Mouse (Mus musculus): ENCODE data around the gene Wfdc17. TPM values are rescaled to one million over a fixed set of nuclear protein-coding genes. Genes with fewer than 3 reads are reported as not detected.

Gene Wfdc17
- total RNA-seq, 1 experiment: not detected

DNA sequence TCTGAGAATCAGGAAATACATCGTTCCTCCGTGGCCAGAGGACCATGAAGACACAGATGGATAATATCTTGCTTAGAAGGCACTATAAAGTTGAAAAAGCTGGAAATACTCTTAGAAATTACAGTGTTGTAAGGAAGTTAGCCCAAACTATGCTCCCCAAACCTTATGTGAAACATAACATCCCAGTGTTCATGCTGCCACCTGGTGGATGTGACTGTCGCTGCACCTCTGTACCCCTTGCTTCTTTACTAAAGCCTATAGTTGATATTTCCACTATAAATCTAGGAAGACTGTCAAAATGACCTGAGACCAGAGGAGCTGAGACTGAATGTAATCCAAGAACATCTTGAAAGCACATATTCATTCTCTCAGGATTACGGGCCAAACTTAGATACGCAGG is 35.5 kb downstream of the Wfdc17 start:
- Histone ChIP-seq H3K27ac (ENCODE audit: insufficient read depth, low read depth, low read length, poor library complexity, severe bottlenecking) (no peak overlapping the region), H3K4me1 (ENCODE audit: control insufficient read depth in 2 of 2, insufficient read depth in 2 of 2, low read length in 2 of 2, poor library complexity in 1 of 2) (no peaks in the 10 kb centered on the region), H3K36me3 (ENCODE audit: control insufficient read depth, insufficient read depth, low read length, poor library complexity, severe bottlenecking) (no peaks in the 10 kb centered on the region), H3K9ac (ENCODE audit: insufficient read depth, low read depth, low read length, poor library complexity, severe bottlenecking) (no peak overlapping the region), H3K4me3 (ENCODE audit: insufficient read depth in 1 of 2, low read depth in 1 of 2, low read length in 2 of 2, poor library complexity in 1 of 2, severe bottlenecking in 1 of 2) (no peak overlapping the region), H3K9me3 (ENCODE audit: control insufficient read depth, insufficient read depth, low read depth, low read length) (no peaks in the 10 kb centered on the region)
- peak; percentile 50 for DNase-seq (ENCODE audit: low read depth, low spot score)
- in situ Hi-C loops (cut with MboI; ENCODE audit: low sequenced_read_pairs in 2 of 2, unreplicated experiment in 2 of 2): loop anchor here in 1 of 2 experiments (25.0 kb wide), 1 partner anchor 177 kb away; no protein-coding TSS in a partner anchor
- no peak for TF ChIP-seq ZNF384 (IDR thresholded peaks at IDR 0.05; ENCODE audit: low read depth, low read length)
- TF ChIP-seq CHD2 (IDR thresholded peaks at IDR 0.05; ENCODE audit: low read depth, low read length): no peak
- TF ChIP-seq HCFC1 (IDR thresholded peaks at IDR 0.05; ENCODE audit: borderline replicate concordance, insufficient read depth, low read length): no peak
- TF ChIP-seq ZC3H11A (IDR thresholded peaks at IDR 0.05; ENCODE audit: borderline replicate concordance, low read depth, low read length): peak; percentile 91
- no peak for TF ChIP-seq MAFK (IDR thresholded peaks at IDR 0.05; ENCODE audit: insufficient read depth, low read depth, low read length)

DNA sequence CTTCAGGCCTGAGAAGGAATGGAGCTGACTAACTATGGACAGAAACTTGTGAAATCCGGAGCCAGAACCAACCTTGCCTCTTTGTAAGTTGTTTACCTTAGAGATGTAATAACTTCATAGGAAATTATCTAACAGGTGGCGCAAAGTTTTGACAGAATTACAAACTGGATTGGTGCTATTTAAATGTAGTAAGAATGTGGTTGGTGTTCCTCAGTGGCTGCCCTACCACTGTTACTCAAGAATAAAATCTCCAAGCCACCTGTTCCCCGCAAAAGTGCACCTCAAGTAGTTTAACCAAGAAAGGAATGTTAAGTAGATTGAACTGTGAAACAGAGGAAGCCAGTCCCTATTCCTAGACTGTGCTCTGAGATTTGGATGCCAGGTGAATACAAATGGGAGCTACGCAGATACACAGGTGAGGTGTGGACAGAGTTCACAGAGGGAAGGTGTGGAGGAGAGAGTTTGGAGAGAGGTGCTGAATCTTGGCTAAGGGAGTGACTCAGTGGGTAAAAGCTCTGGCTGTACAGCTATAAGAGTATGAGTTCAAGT is 36.7 kb downstream of the Wfdc17 start:
- Histone ChIP-seq H3K36me3 (ENCODE audit: control insufficient read depth, insufficient read depth, low read length, poor library complexity, severe bottlenecking) (no peaks in the 10 kb centered on the region), H3K9ac (ENCODE audit: insufficient read depth, low read depth, low read length, poor library complexity, severe bottlenecking) (no peak overlapping the region), H3K4me3 (ENCODE audit: insufficient read depth in 1 of 2, low read depth in 1 of 2, low read length in 2 of 2, poor library complexity in 1 of 2, severe bottlenecking in 1 of 2) (no peak overlapping the region), H3K9me3 (ENCODE audit: control insufficient read depth, insufficient read depth, low read depth, low read length) (no peaks in the 10 kb centered on the region), H3K27ac (ENCODE audit: insufficient read depth, low read depth, low read length, poor library complexity, severe bottlenecking) (no peak overlapping the region), H3K4me1 (ENCODE audit: control insufficient read depth in 2 of 2, insufficient read depth in 2 of 2, low read length in 2 of 2, poor library complexity in 1 of 2) (no peaks in the 10 kb centered on the region)
- no peak for DNase-seq (ENCODE audit: low read depth, low spot score)
- in situ Hi-C loops (cut with MboI; ENCODE audit: low sequenced_read_pairs in 2 of 2, unreplicated experiment in 2 of 2): loop anchor here in 1 of 2 experiments (25.0 kb wide), 1 partner anchor 178 kb away; no protein-coding TSS in a partner anchor
- TF ChIP-seq MAFK (IDR thresholded peaks at IDR 0.05; ENCODE audit: insufficient read depth, low read depth, low read length) (no peak), ZNF384 (IDR thresholded peaks at IDR 0.05; ENCODE audit: low read depth, low read length) (no peak), CHD2 (IDR thresholded peaks at IDR 0.05; ENCODE audit: low read depth, low read length) (no peak), ZC3H11A (IDR thresholded peaks at IDR 0.05; ENCODE audit: borderline replicate concordance, low read depth, low read length) (no peak), HCFC1 (IDR thresholded peaks at IDR 0.05; ENCODE audit: borderline replicate concordance, insufficient read depth, low read length) (no peak)

DNA sequence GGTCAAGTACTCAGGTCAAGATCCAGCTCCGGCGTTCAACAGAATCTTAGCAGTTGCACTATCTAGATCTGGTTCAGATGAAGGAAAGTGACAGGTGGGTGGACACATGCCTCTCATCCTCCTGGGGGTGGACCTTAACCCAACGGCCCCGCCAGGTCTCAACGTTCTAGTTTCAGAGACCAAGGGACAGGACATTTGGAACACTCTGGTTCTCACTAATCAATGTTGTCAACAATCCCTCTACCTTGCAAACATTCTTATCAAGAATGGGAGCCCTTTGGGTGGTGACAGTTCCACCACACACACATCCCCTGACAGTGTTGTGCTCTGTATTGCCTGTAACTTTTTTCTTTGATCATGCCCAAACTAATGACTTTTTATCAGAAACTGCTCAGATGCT is 38.0 kb downstream of the Wfdc17 start:
- no peak for DNase-seq (ENCODE audit: low read depth, low spot score)
- no peak overlapping the region for H3K4me3 ChIP-seq (ENCODE audit: insufficient read depth in 1 of 2, low read depth in 1 of 2, low read length in 2 of 2, poor library complexity in 1 of 2, severe bottlenecking in 1 of 2)
- TF ChIP-seq MAFK (IDR thresholded peaks at IDR 0.05; ENCODE audit: insufficient read depth, low read depth, low read length) (no peak), ZC3H11A (IDR thresholded peaks at IDR 0.05; ENCODE audit: borderline replicate concordance, low read depth, low read length) (no peak), HCFC1 (IDR thresholded peaks at IDR 0.05; ENCODE audit: borderline replicate concordance, insufficient read depth, low read length) (no peak), ZNF384 (IDR thresholded peaks at IDR 0.05; ENCODE audit: low read depth, low read length) (no peak), CHD2 (IDR thresholded peaks at IDR 0.05; ENCODE audit: low read depth, low read length) (no peak)
- no peaks in the 10 kb centered on the region for H3K4me1 ChIP-seq (ENCODE audit: control insufficient read depth in 2 of 2, insufficient read depth in 2 of 2, low read length in 2 of 2, poor library complexity in 1 of 2)
- H3K27ac ChIP-seq (ENCODE audit: insufficient read depth, low read depth, low read length, poor library complexity, severe bottlenecking): no peak overlapping the region
- H3K36me3 ChIP-seq (ENCODE audit: control insufficient read depth, insufficient read depth, low read length, poor library complexity, severe bottlenecking): no peaks in the 10 kb centered on the region
- in situ Hi-C loops (cut with MboI; ENCODE audit: low sequenced_read_pairs in 2 of 2, unreplicated experiment in 2 of 2): loop anchor here in 1 of 2 experiments (25.0 kb wide), 1 partner anchor 180 kb away; no protein-coding TSS in a partner anchor
- no peak overlapping the region for H3K9ac ChIP-seq (ENCODE audit: insufficient read depth, low read depth, low read length, poor library complexity, severe bottlenecking)
- H3K9me3 ChIP-seq (ENCODE audit: control insufficient read depth, insufficient read depth, low read depth, low read length): no peaks in the 10 kb centered on the region

DNA sequence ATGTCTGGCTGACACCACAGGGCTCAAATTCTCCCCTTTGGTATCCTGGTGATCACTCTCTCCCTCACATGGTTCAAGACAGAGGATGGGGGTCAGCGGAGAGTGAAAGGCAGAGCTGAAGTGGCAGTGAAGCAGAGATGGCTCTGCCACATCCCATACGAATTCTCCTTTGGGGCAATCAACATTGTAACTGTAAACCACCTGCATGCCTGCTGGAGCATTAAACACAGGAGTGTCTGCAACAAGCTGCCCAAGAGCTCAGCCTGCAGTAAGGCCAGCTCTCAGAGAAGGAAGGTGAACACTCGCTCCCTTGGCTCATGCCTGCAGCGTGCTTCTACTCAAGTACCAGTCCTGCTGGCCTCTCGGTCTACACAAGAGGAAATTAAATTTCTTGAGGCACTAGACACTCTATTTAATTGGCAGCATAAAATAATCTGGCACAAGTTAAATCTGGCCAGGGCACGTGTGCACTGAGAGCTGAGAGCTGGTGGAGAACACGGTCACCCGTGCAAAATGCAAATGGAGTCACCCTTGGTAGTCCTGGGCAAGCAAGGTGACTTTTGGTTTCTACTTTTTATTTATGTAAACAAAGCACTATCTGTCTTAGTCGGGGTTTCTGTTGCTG is 39.1 kb downstream of the Wfdc17 start:
- Histone ChIP-seq H3K4me1 (ENCODE audit: control insufficient read depth in 2 of 2, insufficient read depth in 2 of 2, low read length in 2 of 2, poor library complexity in 1 of 2) (no peaks in the 10 kb centered on the region), H3K27ac (ENCODE audit: insufficient read depth, low read depth, low read length, poor library complexity, severe bottlenecking) (no peak overlapping the region), H3K4me3 (ENCODE audit: insufficient read depth in 1 of 2, low read depth in 1 of 2, low read length in 2 of 2, poor library complexity in 1 of 2, severe bottlenecking in 1 of 2) (no peak overlapping the region), H3K9ac (ENCODE audit: insufficient read depth, low read depth, low read length, poor library complexity, severe bottlenecking) (no peak overlapping the region), H3K9me3 (ENCODE audit: control insufficient read depth, insufficient read depth, low read depth, low read length) (no peaks in the 10 kb centered on the region), H3K36me3 (ENCODE audit: control insufficient read depth, insufficient read depth, low read length, poor library complexity, severe bottlenecking) (no peaks in the 10 kb centered on the region)
- in situ Hi-C loops (cut with MboI; ENCODE audit: low sequenced_read_pairs in 2 of 2, unreplicated experiment in 2 of 2): loop anchor here in 1 of 2 experiments (25.0 kb wide), 1 partner anchor 181 kb away; no protein-coding TSS in a partner anchor
- DNase-seq (ENCODE audit: low read depth, low spot score): no peak
- TF ChIP-seq ZC3H11A (IDR thresholded peaks at IDR 0.05; ENCODE audit: borderline replicate concordance, low read depth, low read length): no peak
- no peak for TF ChIP-seq HCFC1 (IDR thresholded peaks at IDR 0.05; ENCODE audit: borderline replicate concordance, insufficient read depth, low read length)
- no peak for TF ChIP-seq MAFK (IDR thresholded peaks at IDR 0.05; ENCODE audit: insufficient read depth, low read depth, low read length)
- TF ChIP-seq CHD2 (IDR thresholded peaks at IDR 0.05; ENCODE audit: low read depth, low read length): no peak
- no peak for TF ChIP-seq ZNF384 (IDR thresholded peaks at IDR 0.05; ENCODE audit: low read depth, low read length)
